Mouse (Mus musculus): ENCODE data around the gene Slc25a44. TPM values are rescaled to one million over a fixed set of nuclear protein-coding genes. Genes with fewer than 3 reads are reported as not detected.

The Slc25a44 gene
- polyA plus RNA-seq (2016; fragmentation: Nextera tagmentation; extraction: Ambion mirVana): 17.0 and 17.3 TPM in 2 replicates

- Histone ChIP-seq H3K9ac (peak within 1 kb of the TSS; percentile 61), H3K27ac (no peak within 1 kb of the TSS), H3K4me1 (peaks cover 11% of the 10 kb centered on the region), H3K27me3 (no peaks in the 10 kb centered on the region), H3K4me3 (peak within 1 kb of the TSS; percentile 65), H3K4me2 (replicated peaks) (peak within 1 kb of the TSS; percentile 83), H3K9me3 (no peaks in the 10 kb centered on the region), H3K36me3 (peaks cover 16% of the 10 kb centered on the region)
- peak; percentile 91 for ATAC-seq (ENCODE audit: insufficient number of reproducible peaks, insufficient read depth, low FRiP score, low TSS enrichment)
- WGBS: 2% methylated on average over 35 of the region's 35 CpGs
These were observed at the start of gene Slc25a44 for GRCm38 (mm10) chr3:88424605-88425329. Gene Slc25a44, minus strand, starts transcription at chr3:88425139.

GRCm38 (mm10) chr3:88473571-88473970 lies 48.6 kb upstream of the Slc25a44 start:
- Histone ChIP-seq H3K4me1 (peaks cover 5% of the 10 kb centered on the region; the same call in 1 of the 2 replicates), H3K27me3 (no peaks in the 10 kb centered on the region), H3K9me3 (no peaks in the 10 kb centered on the region), H3K4me3 (no peak overlapping the region), H3K4me2 (replicated peaks) (no peak overlapping the region), H3K27ac (0 out of 2 replicates have a peak overlapping the region, but pooled peaks have one; percentile 12), H3K9ac (no peak overlapping the region), H3K36me3 (no peaks in the 10 kb centered on the region)
- WGBS: 88% methylated on average over 1 of the region's 1 CpGs
- no peak for ATAC-seq (ENCODE audit: insufficient number of reproducible peaks, insufficient read depth, low FRiP score, low TSS enrichment)

- 13% methylated on average over 5 of the region's 5 CpGs for WGBS
- Histone ChIP-seq H3K9me3 (no peaks in the 10 kb centered on the region), H3K36me3 (no peaks in the 10 kb centered on the region), H3K9ac (no peak overlapping the region), H3K4me2 (replicated peaks) (no peak overlapping the region), H3K27ac (peak overlapping the region; percentile 57; the same call in 1 of the 2 replicates), H3K4me1 (peaks cover 5% of the 10 kb centered on the region; the same call in 1 of the 2 replicates), H3K4me3 (no peak overlapping the region), H3K27me3 (no peaks in the 10 kb centered on the region)
- ATAC-seq (ENCODE audit: insufficient number of reproducible peaks, insufficient read depth, low FRiP score, low TSS enrichment): no peak
These were observed 48.1 kb upstream of the Slc25a44 start for GRCm38 (mm10) chr3:88473020-88473419.

GRCm38 (mm10) chr3:88470943-88471479 lies 46.1 kb upstream of the Slc25a44 start:
- no peak overlapping the region for H3K4me2 ChIP-seq (replicated peaks)
- H3K36me3 ChIP-seq: no peaks in the 10 kb centered on the region
- H3K27me3 ChIP-seq: no peaks in the 10 kb centered on the region
- ATAC-seq (ENCODE audit: insufficient number of reproducible peaks, insufficient read depth, low FRiP score, low TSS enrichment): no peak
- no peak overlapping the region for H3K27ac ChIP-seq
- H3K9me3 ChIP-seq: no peaks in the 10 kb centered on the region
- WGBS: 25% methylated on average over 10 of the region's 10 CpGs
- H3K4me1 ChIP-seq: peaks cover 5% of the 10 kb centered on the region; the same call in 1 of the 2 replicates
- no peak overlapping the region for H3K4me3 ChIP-seq
- H3K9ac ChIP-seq: no peak overlapping the region

- no peaks in the 10 kb centered on the region for H3K36me3 ChIP-seq
- H3K4me3 ChIP-seq: no peak overlapping the region
- no peaks in the 10 kb centered on the region for H3K9me3 ChIP-seq
- peaks cover 5% of the 10 kb centered on the region; the same call in 1 of the 2 replicates for H3K4me1 ChIP-seq
- no peak overlapping the region for H3K9ac ChIP-seq
- H3K27me3 ChIP-seq: no peaks in the 10 kb centered on the region
- no peak overlapping the region for H3K27ac ChIP-seq
- no peak overlapping the region for H3K4me2 ChIP-seq (replicated peaks)
- 55% methylated on average over 2 of the region's 2 CpGs for WGBS
- no peak for ATAC-seq (ENCODE audit: insufficient number of reproducible peaks, insufficient read depth, low FRiP score, low TSS enrichment)
These were observed 44.5 kb upstream of the Slc25a44 start for GRCm38 (mm10) chr3:88469466-88469865.

- Histone ChIP-seq H3K36me3 (no peaks in the 10 kb centered on the region), H3K27ac (no peak overlapping the region), H3K4me3 (no peak overlapping the region), H3K27me3 (no peaks in the 10 kb centered on the region), H3K4me2 (replicated peaks) (no peak overlapping the region), H3K9me3 (no peaks in the 10 kb centered on the region), H3K4me1 (no peaks in the 10 kb centered on the region), H3K9ac (no peak overlapping the region)
- ATAC-seq (ENCODE audit: insufficient number of reproducible peaks, insufficient read depth, low FRiP score, low TSS enrichment): peak; percentile 77
- 30% methylated on average over 16 of the region's 16 CpGs for WGBS
These were observed 42.3 kb upstream of the Slc25a44 start for GRCm38 (mm10) chr3:88467116-88467824.

GRCm38 (mm10) chr3:88465127-88465526 lies 40.2 kb upstream of the Slc25a44 start:
- no peaks in the 10 kb centered on the region for H3K36me3 ChIP-seq
- H3K9me3 ChIP-seq: no peaks in the 10 kb centered on the region
- 73% methylated on average over 2 of the region's 2 CpGs for WGBS
- no peak overlapping the region for H3K9ac ChIP-seq
- no peak for ATAC-seq (ENCODE audit: insufficient number of reproducible peaks, insufficient read depth, low FRiP score, low TSS enrichment)
- no peak overlapping the region for H3K27ac ChIP-seq
- peaks cover 8% of the 10 kb centered on the region; the same call in 1 of the 2 replicates for H3K4me1 ChIP-seq
- peaks cover 4% of the 10 kb centered on the region; the same call in 1 of the 2 replicates for H3K27me3 ChIP-seq
- H3K4me3 ChIP-seq: no peak overlapping the region
- no peak overlapping the region for H3K4me2 ChIP-seq (replicated peaks)

- Histone ChIP-seq H3K27ac (no peak overlapping the region), H3K36me3 (no peaks in the 10 kb centered on the region), H3K9me3 (no peaks in the 10 kb centered on the region), H3K9ac (no peak overlapping the region), H3K4me3 (no peak overlapping the region), H3K27me3 (peaks cover 4% of the 10 kb centered on the region; the same call in 1 of the 2 replicates), H3K4me1 (peaks cover 8% of the 10 kb centered on the region; the same call in 1 of the 2 replicates), H3K4me2 (replicated peaks) (no peak overlapping the region)
- no peak for ATAC-seq (ENCODE audit: insufficient number of reproducible peaks, insufficient read depth, low FRiP score, low TSS enrichment)
- WGBS: 47% methylated on average over 3 of the region's 3 CpGs
These were observed 39.5 kb upstream of the Slc25a44 start for GRCm38 (mm10) chr3:88464425-88464824.

- H3K4me3 ChIP-seq: no peak within 1 kb of the TSS
- no peak within 1 kb of the TSS for H3K4me2 ChIP-seq (replicated peaks)
- H3K36me3 ChIP-seq: no peaks in the 10 kb centered on the region
- ATAC-seq (ENCODE audit: insufficient number of reproducible peaks, insufficient read depth, low FRiP score, low TSS enrichment): no peak
- no peaks in the 10 kb centered on the region for H3K9me3 ChIP-seq
- no peak within 1 kb of the TSS for H3K27ac ChIP-seq
- WGBS: 41% methylated on average over 12 of the region's 12 CpGs
- H3K4me1 ChIP-seq: peaks cover 21% of the 10 kb centered on the region; the same call in 1 of the 2 replicates
- peaks cover 7% of the 10 kb centered on the region; the same call in 1 of the 2 replicates for H3K27me3 ChIP-seq
- no peak within 1 kb of the TSS for H3K9ac ChIP-seq
These were observed 36.2 kb upstream of the Slc25a44 start, which contains the start of gene Sema4a for GRCm38 (mm10) chr3:88460983-88461696. Gene Sema4a, minus strand, starts transcription at chr3:88461182.

- H3K4me1 ChIP-seq: peaks cover 28% of the 10 kb centered on the region; the same call in 1 of the 2 replicates
- WGBS: 75% methylated on average over 5 of the region's 5 CpGs
- no peak for ATAC-seq (ENCODE audit: insufficient number of reproducible peaks, insufficient read depth, low FRiP score, low TSS enrichment)
- no peak overlapping the region for H3K4me3 ChIP-seq
- no peaks in the 10 kb centered on the region for H3K9me3 ChIP-seq
- no peak overlapping the region for H3K4me2 ChIP-seq (replicated peaks)
- H3K36me3 ChIP-seq: no peaks in the 10 kb centered on the region
- no peak overlapping the region for H3K9ac ChIP-seq
- H3K27me3 ChIP-seq: peaks cover 7% of the 10 kb centered on the region; the same call in 1 of the 2 replicates
- no peak overlapping the region for H3K27ac ChIP-seq
These were observed 35.1 kb upstream of the Slc25a44 start for GRCm38 (mm10) chr3:88460029-88460428.

GRCm38 (mm10) chr3:88458778-88459219 lies 33.9 kb upstream of the Slc25a44 start:
- Histone ChIP-seq H3K27me3 (peaks cover 7% of the 10 kb centered on the region; the same call in 1 of the 2 replicates), H3K27ac (peak overlapping the region; percentile 36; the same call in 1 of the 2 replicates), H3K4me2 (replicated peaks) (peak overlapping the region; percentile 55), H3K9me3 (no peaks in the 10 kb centered on the region), H3K36me3 (no peaks in the 10 kb centered on the region), H3K4me3 (peak overlapping the region; percentile 36), H3K9ac (peak overlapping the region; percentile 30; the same call in 1 of the 2 replicates), H3K4me1 (peaks cover 29% of the 10 kb centered on the region; the same call in 1 of the 2 replicates)
- WGBS: 0% methylated on average over 14 of the region's 14 CpGs
- peak; percentile 54; the same call in 1 of the 2 replicates for ATAC-seq (ENCODE audit: insufficient number of reproducible peaks, insufficient read depth, low FRiP score, low TSS enrichment)

Measured in embryonic facial prominence, embryonic 12.5 days (tissue).